Mouse (Mus musculus) left cerebral cortex, adult 2 months (tissue): Measurements from ENCODE around the gene Hibch. TPM values are rescaled to one million over a fixed set of nuclear protein-coding genes. Genes with fewer than 3 reads are reported as not detected.

Experiments
- DNase-seq, 2 experiments: peaks; one replicate each; pipeline ENCODE4 v3.0.0; 2021 to 2022; ENCODE audit warnings: low spot score in 2 of 2, mixed read lengths in 1 of 2; ENCODE audit errors: extremely low spot score in 1 of 2
- H3K27ac ChIP-seq: fragments of 200-600 bp; 2 replicates; pipeline ENCODE4 v1.8.1; 2022
- H3K4me3 ChIP-seq: fragments of 200-600 bp; 2 replicates; pipeline ENCODE4 v1.8.1; 2022
- CTCF ChIP-seq: fragments of 200-600 bp; IDR thresholded peaks from 2 replicates; pipeline ENCODE4 v1.8.1; 2022; ENCODE audit warnings: antibody characterized with exemption, mild to moderate bottlenecking, moderate library complexity
- intact Hi-C: fragments of 180-260 bp; cut with DNase I; formaldehyde crosslinking; loops from one replicate; pipeline ENCODE4 v1.15.1; 2025
- total RNA-seq, 2 experiments: library from RNA; stranded (reverse); gene quantifications; 2 replicates each; pipeline ENCODE4 v1.2.3; 2021

Gene Hibch
- total RNA-seq, 2 experiments from 2014 or later, result 13.2 to 15.4 TPM

DNA sequence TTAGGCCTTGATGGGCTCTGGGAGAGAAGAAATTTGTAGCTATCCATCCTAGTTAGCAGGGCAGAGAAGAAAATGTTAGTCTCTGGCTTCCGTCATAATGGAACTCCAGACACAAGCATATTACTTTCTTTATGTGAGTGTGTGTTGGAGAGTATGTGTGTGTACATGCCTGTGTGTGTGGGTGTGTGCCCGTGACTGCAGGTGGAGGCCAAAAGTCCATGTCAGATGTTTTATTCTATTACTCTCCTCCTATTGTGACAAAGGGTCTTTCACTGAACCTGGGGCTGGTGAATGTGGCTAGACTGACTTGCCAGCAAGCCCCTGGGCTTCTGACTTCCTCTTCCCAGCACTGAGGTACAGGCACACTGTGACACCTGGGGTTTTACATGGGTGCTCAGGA is 109.7 kb downstream of the Hibch start:
- no peak for TF ChIP-seq CTCF
- no peak for DNase-seq
- no peak overlapping the region for H3K4me3 ChIP-seq
- no peak overlapping the region for H3K27ac ChIP-seq
- intact Hi-C loops, result loop anchor here (10.0 kb wide), 1 partner anchor 320 kb away; no protein-coding TSS in a partner anchor

DNA sequence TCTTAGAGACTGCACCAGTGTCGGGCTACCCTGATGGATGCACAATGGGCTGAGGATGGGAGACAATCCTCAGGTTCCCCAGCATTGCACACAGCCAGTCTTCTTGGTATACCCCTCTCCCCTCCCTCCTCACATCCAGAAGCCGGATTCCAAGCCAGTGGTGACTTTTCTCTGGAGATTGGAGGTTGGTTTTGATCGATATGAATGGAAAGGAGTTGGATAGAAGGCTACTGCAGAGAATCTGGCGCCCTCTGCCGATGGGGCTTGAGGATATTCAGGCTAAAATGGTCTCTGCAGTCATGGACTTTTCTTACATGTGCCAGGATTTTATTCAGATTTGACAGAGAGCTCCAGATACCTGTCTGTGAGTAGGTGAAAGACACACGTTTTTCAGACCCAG is 110.4 kb downstream of the Hibch start:
- peak; percentile 54 to 66 for DNase-seq
- intact Hi-C loops, result loop anchor here (5.0 to 10.0 kb wide), 2 partner anchors 308 to 320 kb away; no protein-coding TSS in a partner anchor
- Histone ChIP-seq H3K27ac (no peak overlapping the region), H3K4me3 (no peak overlapping the region)
- TF ChIP-seq CTCF, result peak; percentile 78

DNA sequence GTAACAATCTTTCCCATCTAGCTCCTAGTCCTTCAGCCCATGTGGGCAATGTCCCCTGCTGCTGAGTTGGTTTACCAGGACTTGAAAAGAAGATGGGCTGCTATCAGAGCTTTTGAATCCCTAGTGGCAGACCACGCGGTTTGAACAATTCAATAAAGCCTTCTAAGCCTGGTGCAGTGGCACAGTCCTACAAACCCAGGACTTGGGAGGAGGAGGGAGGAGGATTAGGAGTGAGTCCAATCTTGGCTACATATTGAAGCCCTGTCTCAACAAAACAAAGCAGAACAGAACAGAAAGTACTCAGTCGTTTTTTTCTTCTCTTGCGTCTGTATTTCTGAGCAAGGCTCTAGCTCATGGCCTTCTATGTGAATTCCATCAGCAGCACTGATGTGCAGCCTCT is 112.0 kb downstream of the Hibch start:
- DNase-seq, result no peak
- Histone ChIP-seq H3K4me3 (no peak overlapping the region), H3K27ac (no peak overlapping the region)
- intact Hi-C loops, result loop anchor here (2.0 to 10.0 kb wide), 3 partner anchors 76 to 318 kb away; no protein-coding TSS in a partner anchor
- TF ChIP-seq CTCF, result no peak

DNA sequence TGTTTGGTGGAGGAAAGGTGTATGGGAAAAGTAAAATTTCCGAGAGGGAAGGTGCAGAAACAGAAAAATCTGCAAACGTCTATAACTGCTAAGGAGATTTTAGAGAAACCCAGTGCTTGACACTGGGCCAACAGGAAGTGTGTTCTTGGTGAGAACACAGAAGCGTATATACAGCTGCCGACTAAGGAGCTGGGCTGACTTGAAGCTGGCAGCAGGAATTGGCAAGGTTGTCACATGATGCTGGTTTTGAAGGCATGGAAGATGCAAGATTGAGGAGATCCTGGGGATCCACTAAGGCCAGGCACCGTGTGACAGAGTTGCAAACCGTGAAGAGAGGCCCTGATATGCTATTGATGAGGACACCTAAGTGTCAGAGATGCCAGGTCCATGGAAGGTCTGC is 115.5 kb downstream of the Hibch start:
- no peak for TF ChIP-seq CTCF
- no peak for DNase-seq
- H3K4me3 ChIP-seq, result no peak overlapping the region
- intact Hi-C loops, result no loop called here
- H3K27ac ChIP-seq, result no peak overlapping the region

DNA sequence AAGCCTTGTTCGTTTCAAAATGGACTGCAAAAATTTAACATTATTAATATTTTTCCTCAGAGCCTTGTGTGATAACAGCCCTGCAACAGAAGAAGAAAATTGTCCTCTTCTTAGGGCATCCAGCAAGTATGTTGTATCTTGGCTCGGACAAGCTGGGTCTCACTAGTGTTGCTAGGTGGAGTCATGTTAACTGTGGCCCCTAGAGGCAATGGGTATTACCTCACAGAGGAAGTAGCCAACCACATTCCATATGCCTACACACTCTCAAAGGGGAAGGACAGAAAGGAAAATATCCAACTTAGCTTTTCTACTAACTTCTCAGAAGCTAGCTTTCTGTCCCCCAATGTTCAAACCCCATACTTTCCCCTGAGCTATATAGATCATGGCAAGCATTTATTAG is 118.4 kb downstream of the Hibch start:
- intact Hi-C loops, result no loop called here
- TF ChIP-seq CTCF, result no peak
- DNase-seq, result no peak
- Histone ChIP-seq H3K4me3 (no peak overlapping the region), H3K27ac (no peak overlapping the region)

DNA sequence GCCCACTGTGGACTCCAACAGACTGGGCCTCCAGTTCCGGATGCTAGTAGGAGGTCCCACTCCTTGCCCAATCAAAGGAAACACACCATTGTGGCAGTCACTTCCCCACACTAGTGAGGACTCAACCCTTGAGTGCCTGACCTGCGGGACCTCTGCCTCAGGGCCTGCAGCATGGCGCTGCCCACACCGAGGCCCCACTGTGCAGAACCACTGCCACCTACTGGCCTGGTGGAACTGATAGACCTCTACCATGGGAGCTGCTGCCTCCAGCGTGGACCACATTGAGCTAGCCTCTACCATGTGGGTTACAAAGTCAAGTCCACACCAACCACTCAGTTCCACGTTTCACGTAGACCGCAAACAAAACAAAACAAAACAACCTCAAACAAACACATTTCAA is 119.9 kb downstream of the Hibch start:
- intact Hi-C loops, result no loop called here
- Histone ChIP-seq H3K4me3 (no peak overlapping the region), H3K27ac (no peak overlapping the region)
- DNase-seq, result no peak
- no peak for TF ChIP-seq CTCF

Other genes starting within 250 kb of the Hibch start
- gene Nemp2, start 214.2 kb upstream of the Hibch start, total RNA-seq, result 1 to 10 TPM; 3.2 to 6.0 TPM
- gene Mfsd6, start 117.5 kb upstream of the Hibch start, total RNA-seq, result 10 to 100 TPM; 79.0 to 81.7 TPM
- 10 to 100 TPM; 35.3 to 36.2 TPM for gene Inpp1, start 27.2 kb upstream of the Hibch start, total RNA-seq
- 10 to 100 TPM; 12.8 to 13.7 TPM for gene 1700019D03Rik, start 175.2 kb downstream of the Hibch start, total RNA-seq
- under 1 TPM; 0.33 to 0.50 TPM for gene Mstn, start 216.7 kb downstream of the Hibch start, total RNA-seq